31 mouse cellular contexts compared by ENCODE assay signal in the genomic region with DNA sequence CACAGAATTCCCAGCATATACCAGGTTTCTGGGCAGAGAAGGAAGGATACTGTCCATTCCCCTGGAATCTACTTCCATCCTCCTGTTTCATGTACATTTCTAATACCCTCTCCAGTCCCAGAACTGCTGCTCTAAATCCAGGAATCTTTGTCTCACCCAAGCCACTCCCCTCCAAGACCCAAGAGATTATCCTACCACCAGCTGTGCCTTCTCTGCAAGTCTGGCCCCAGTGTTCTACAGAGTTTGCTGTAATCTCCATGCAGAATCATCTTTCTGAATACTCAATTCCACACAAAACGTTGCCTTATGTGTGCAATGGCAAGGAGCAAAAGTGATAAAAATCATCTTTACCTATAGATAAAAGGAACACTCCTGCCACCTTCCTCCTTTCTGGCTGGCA. TPM values are rescaled to one million over a fixed set of nuclear protein-coding genes. Genes with fewer than 3 reads are reported as not detected.
DNase-seq lines count a peak whose midpoint lies in the region; ATAC-seq lines count a peak whose summit lies in the region.
"Had no signal": no experiment of that assay in that cellular context is flagged by ENCODE, and none has a peak within 500 bp of the region (broad histone marks: within the 10 kb centered on the region; RNA-seq: fewer than 3 reads in every experiment).

No protein-coding gene starts in this region.

- no peak overlapping the region for H3K27ac ChIP-seq in heart, embryonic 11.5 days (ENCODE audit: low read depth, low read length)
- H3K27ac ChIP-seq in brown adipose tissue, adult 24 weeks (replicated peaks; ENCODE audit: low read depth, low read length): peak overlapping the region; percentile 47; the same call in 1 of the 2 replicates
- H3K27ac ChIP-seq: embryonic facial prominence, embryonic 13.5 days; embryonic facial prominence, embryonic 15.5 days; forebrain, embryonic 10.5 days; forebrain, embryonic 12.5 days had no signal

- H3K4me1 ChIP-seq in heart, embryonic 11.5 days (ENCODE audit: control insufficient read depth, insufficient read depth, low read length): no peaks in the 10 kb centered on the region
- peaks cover 2% of the 10 kb centered on the region; the same call in 1 of the 2 replicates for H3K4me1 ChIP-seq in brown adipose tissue, adult 24 weeks (ENCODE audit: control insufficient read depth, insufficient read depth, insufficient read length, low read length)
- H3K4me1 ChIP-seq: embryonic facial prominence, embryonic 13.5 days; embryonic facial prominence, embryonic 15.5 days; forebrain, embryonic 10.5 days; forebrain, embryonic 12.5 days had no signal

- H3K4me3 ChIP-seq in heart, embryonic 11.5 days (ENCODE audit: low read depth, low read length): no peak overlapping the region
- no peak overlapping the region for H3K4me3 ChIP-seq in brown adipose tissue, adult 24 weeks (ENCODE audit: insufficient read depth, low read depth, low read length)
- H3K4me3 ChIP-seq: embryonic facial prominence, embryonic 13.5 days; embryonic facial prominence, embryonic 15.5 days; erythroblast, embryonic 14.5 days; forebrain, embryonic 10.5 days; forebrain, embryonic 12.5 days had no signal

- H3K27me3 ChIP-seq in heart, embryonic 11.5 days (ENCODE audit: control insufficient read depth, insufficient read depth, low read length): no peaks in the 10 kb centered on the region
- H3K27me3 ChIP-seq: embryonic facial prominence, embryonic 13.5 days; embryonic facial prominence, embryonic 15.5 days; forebrain, embryonic 12.5 days; Patski had no signal

- H3K9me3 ChIP-seq in heart, embryonic 11.5 days (replicated peaks; ENCODE audit: control insufficient read depth, low read length): no peaks in the 10 kb centered on the region
- H3K9me3 ChIP-seq: embryonic facial prominence, embryonic 13.5 days; embryonic facial prominence, embryonic 15.5 days; forebrain, embryonic 10.5 days; forebrain, embryonic 12.5 days; G1E had no signal

- intact Hi-C loops in heart, postnatal 25 days (cut with DNase I): no loop called here

- H3K36me3 ChIP-seq in heart, embryonic 11.5 days (ENCODE audit: control insufficient read depth, insufficient read depth, low read length): no peaks in the 10 kb centered on the region
- H3K36me3 ChIP-seq: embryonic facial prominence, embryonic 13.5 days; embryonic facial prominence, embryonic 15.5 days; forebrain, embryonic 10.5 days; forebrain, embryonic 12.5 days; G1E had no signal

- peak; percentile 94 for DNase-seq in heart, adult 11 months
- DNase-seq in heart, postnatal 25 days (ENCODE audit: low spot score): no peak
- DNase-seq in heart, adult 9 months (ENCODE audit: low spot score in 2 of 2): peak; percentile 14 to 25
- DNase-seq: adrenal gland, adult 8-10 months; adrenal gland, postnatal 14 days; adrenal gland, postnatal 36 days; B cell, adult 2 months; cerebellum, adult 11 months; cerebellum, adult 18-20 months; cerebellum, adult 8-10 months; cerebellum, adult 9-11 months; cerebellum, postnatal 14 days; cerebellum, postnatal 36 days; embryo, embryonic 11 days had no signal

- no peak overlapping the region for H3K9ac ChIP-seq in heart, embryonic 11.5 days (ENCODE audit: low read depth, low read length)
- H3K9ac ChIP-seq: embryonic facial prominence, embryonic 13.5 days; embryonic facial prominence, embryonic 15.5 days; forebrain, embryonic 12.5 days had no signal

- 42% methylated on average over 1 of the region's 1 CpGs for WGBS in heart, embryonic 11.5 days (ENCODE audit: insufficient replicate concordance)

- ATAC-seq in heart, embryonic 11.5 days (replicated peaks; ENCODE audit: insufficient number of reproducible peaks, low FRiP score, low TSS enrichment): no peak
- ATAC-seq: activated CD4-positive, CD25-positive, alpha-beta regulatory T cell, adult 4 months; CD4-positive, CD25-positive, alpha-beta regulatory T cell, adult 4 months; forebrain, embryonic 14.5 days; forebrain, embryonic 16.5 days; Patski had no signal

- no peak overlapping the region for H3K4me2 ChIP-seq in heart, embryonic 11.5 days
- H3K4me2 ChIP-seq: embryonic facial prominence, embryonic 13.5 days; embryonic facial prominence, embryonic 15.5 days; forebrain, embryonic 12.5 days had no signal

RNA-seq across cellular contexts. Expression of a gene that starts 18.3 kb away (rescaled TPM):
- not detected for total RNA-seq in heart, postnatal 25 days (2021)
- not detected in 2 replicates for polyA plus RNA-seq in heart, embryonic 11.5 days (2014; fragmentation: Nextera tagmentation; extraction: Ambion mirVana)
- polyA plus RNA-seq in brown adipose tissue, adult 24 weeks (2012; ENCODE audit: insufficient read depth, insufficient read length, missing spikeins): not detected in 2 replicates
- total RNA-seq: adrenal gland, adult 18-20 months; adrenal gland, postnatal 36 days; CH12.LX; common myeloid progenitor, adult 5-6 weeks; G1E had no signal
- polyA plus RNA-seq: activated CD4-positive, CD25-positive, alpha-beta regulatory T cell, adult 4 months; CD4-positive, CD25-positive, alpha-beta regulatory T cell, adult 4 months; embryonic facial prominence, embryonic 11.5 days; embryonic facial prominence, embryonic 13.5 days; embryonic facial prominence, embryonic 15.5 days; erythroblast, embryonic 14.5 days; forebrain, embryonic 10.5 days; forebrain, embryonic 12.5 days; forebrain, embryonic 14.5 days; forebrain, embryonic 16.5 days; G1E; Patski had no signal

RNA-seq across cellular contexts. Expression of a gene that starts 27.0 kb away (rescaled TPM):
- total RNA-seq in heart, postnatal 25 days (2021): not detected
- not detected in 2 replicates for polyA plus RNA-seq in heart, embryonic 11.5 days (2014; fragmentation: Nextera tagmentation; extraction: Ambion mirVana)
- not detected in 2 replicates for polyA plus RNA-seq in brown adipose tissue, adult 24 weeks (2012; ENCODE audit: insufficient read depth, insufficient read length, missing spikeins)
- total RNA-seq: CH12.LX; common myeloid progenitor, adult 5-6 weeks had no signal
- polyA plus RNA-seq: activated CD4-positive, CD25-positive, alpha-beta regulatory T cell, adult 4 months; CD4-positive, CD25-positive, alpha-beta regulatory T cell, adult 4 months; embryonic facial prominence, embryonic 11.5 days; embryonic facial prominence, embryonic 13.5 days; embryonic facial prominence, embryonic 15.5 days; erythroblast, embryonic 14.5 days; forebrain, embryonic 10.5 days; forebrain, embryonic 12.5 days; forebrain, embryonic 14.5 days; forebrain, embryonic 16.5 days; G1E; Patski had no signal

RNA-seq across cellular contexts. Expression of a gene that starts 49.2 kb away (rescaled TPM):
- total RNA-seq in heart, postnatal 25 days (2021): not detected
- polyA plus RNA-seq in heart, embryonic 11.5 days (2014; fragmentation: Nextera tagmentation; extraction: Ambion mirVana): not detected in 2 replicates
- not detected in 2 replicates for polyA plus RNA-seq in brown adipose tissue, adult 24 weeks (2012; ENCODE audit: insufficient read depth, insufficient read length, missing spikeins)
- total RNA-seq: CH12.LX; common myeloid progenitor, adult 5-6 weeks; G1E had no signal
- polyA plus RNA-seq: activated CD4-positive, CD25-positive, alpha-beta regulatory T cell, adult 4 months; CD4-positive, CD25-positive, alpha-beta regulatory T cell, adult 4 months; embryonic facial prominence, embryonic 11.5 days; embryonic facial prominence, embryonic 13.5 days; embryonic facial prominence, embryonic 15.5 days; erythroblast, embryonic 14.5 days; forebrain, embryonic 10.5 days; forebrain, embryonic 12.5 days; forebrain, embryonic 14.5 days; forebrain, embryonic 16.5 days; G1E; Patski had no signal

RNA-seq across cellular contexts. Expression of a gene that starts 55.7 kb away (rescaled TPM):
- not detected for total RNA-seq in heart, postnatal 25 days (2021)
- polyA plus RNA-seq in heart, embryonic 11.5 days (2014; fragmentation: Nextera tagmentation; extraction: Ambion mirVana): not detected in 2 replicates
- polyA plus RNA-seq in brown adipose tissue, adult 24 weeks (2012; ENCODE audit: insufficient read depth, insufficient read length, missing spikeins): not detected in 2 replicates
- total RNA-seq: adrenal gland, adult 18-20 months; adrenal gland, adult 8-10 months; adrenal gland, postnatal 36 days; CH12.LX; common myeloid progenitor, adult 5-6 weeks had no signal
- polyA plus RNA-seq: activated CD4-positive, CD25-positive, alpha-beta regulatory T cell, adult 4 months; CD4-positive, CD25-positive, alpha-beta regulatory T cell, adult 4 months; embryonic facial prominence, embryonic 11.5 days; embryonic facial prominence, embryonic 13.5 days; embryonic facial prominence, embryonic 15.5 days; erythroblast, embryonic 14.5 days; forebrain, embryonic 10.5 days; forebrain, embryonic 12.5 days; forebrain, embryonic 14.5 days; forebrain, embryonic 16.5 days; G1E; Patski had no signal
